Mouse (Mus musculus) liver (tissue): ENCODE results near the gene Tmem144.
"Not testable (repeated sequence)": the region's sequence is repeated elsewhere in the genome, so short reads cannot be mapped to it uniquely, and the experiment has no call there.

Experiments used
- DNase-seq: peaks from one replicate; pipeline ENCODE4 v3.0.0-alpha.2; 2020; ENCODE audit warnings: mixed read lengths

The Tmem144 gene

GRCm38 (mm10) chr3:79808530-79809179 is 43.9 kb downstream of the Tmem144 start:
- no peak for DNase-seq

GRCm38 (mm10) chr3:79800761-79801160 is 51.8 kb downstream of the Tmem144 start:
- DNase-seq = not testable (repeated sequence)

- DNase-seq = no peak
Observed at GRCm38 (mm10) chr3:79792307-79792706, 60.3 kb downstream of the Tmem144 start.

- no peak for DNase-seq
Observed at GRCm38 (mm10) chr3:79790324-79790723, 62.2 kb downstream of the Tmem144 start.

- DNase-seq = no peak
Observed at GRCm38 (mm10) chr3:79789554-79789953, 63.0 kb downstream of the Tmem144 start.

GRCm38 (mm10) chr3:79788959-79789358 is 63.6 kb downstream of the Tmem144 start:
- no peak for DNase-seq

- no peak for DNase-seq
Observed at GRCm38 (mm10) chr3:79784362-79784736, 68.2 kb downstream of the Tmem144 start.

GRCm38 (mm10) chr3:79783630-79784361 is 68.8 kb downstream of the Tmem144 start:
- DNase-seq = no peak

- no peak for DNase-seq
Observed at GRCm38 (mm10) chr3:79772701-79773100, 79.9 kb downstream of the Tmem144 start.
